Mouse (Mus musculus): Measurements from ENCODE around the gene Tcn2. TPM values are rescaled to one million over a fixed set of nuclear protein-coding genes. Genes with fewer than 3 reads are reported as not detected.

Tcn2 gene
- polyA plus RNA-seq (2017; shearing (Covaris generic)): 28.9 TPM

GRCm38 (mm10) chr11:3931511-3932211 lies at the start of gene Tcn2:
TSS of gene Tcn2 (minus strand) at chr11:3932159.

GRCm38 (mm10) chr11:3976678-3977077 lies 44.7 kb upstream of the Tcn2 start, which contains the start of gene 4930556J24Rik:
TSS of gene 4930556J24Rik (minus strand) at chr11:3976778.

GRCm38 (mm10) chr11:3963610-3964415 lies 31.9 kb upstream of the Tcn2 start, which contains the start of gene Pes1:
TSS of gene Pes1 (plus strand) at chr11:3963975.

GRCm38 (mm10) chr11:3914109-3914840 lies 17.7 kb downstream of the Tcn2 start, which contains the start of gene Slc35e4:
TSS of gene Slc35e4 (minus strand) at chr11:3914664.

GRCm38 (mm10) chr11:3894406-3895281 lies 37.3 kb downstream of the Tcn2 start, which contains the start of the genes 4921536K21Rik and Dusp18:
TSS of gene 4921536K21Rik (minus strand) at chr11:3895098.
TSS of gene Dusp18 (plus strand) at chr11:3895240.

Other genes with a start within 250 kb of the Tcn2 start
- 0.10 TPM for gene Osbp2, start 68.3 kb downstream of the Tcn2 start, polyA plus RNA-seq (2017; shearing (Covaris generic))
- not detected for gene 4921536K21Rik, start 37.1 kb downstream of the Tcn2 start, polyA plus RNA-seq (2017; shearing (Covaris generic))
- 0.22 TPM for gene Dusp18, start 36.9 kb downstream of the Tcn2 start, polyA plus RNA-seq (2017; shearing (Covaris generic))
- 1.7 TPM for gene Slc35e4, start 17.5 kb downstream of the Tcn2 start, polyA plus RNA-seq (2017; shearing (Covaris generic))
- 90.5 TPM for gene Pes1, start 31.8 kb upstream of the Tcn2 start, polyA plus RNA-seq (2017; shearing (Covaris generic))
- not detected for gene 4930556J24Rik, start 44.6 kb upstream of the Tcn2 start, polyA plus RNA-seq (2017; shearing (Covaris generic))
- 0.18 TPM for gene Gal3st1, start 51.5 kb upstream of the Tcn2 start, polyA plus RNA-seq (2017; shearing (Covaris generic))
- gene Sec14l4, start 99.3 kb upstream of the Tcn2 start, polyA plus RNA-seq (2017; shearing (Covaris generic)): not detected
- not detected for gene Sec14l3, start 132.7 kb upstream of the Tcn2 start, polyA plus RNA-seq (2017; shearing (Covaris generic))
- 1.7 TPM for gene Mtfp1, start 163.3 kb upstream of the Tcn2 start, polyA plus RNA-seq (2017; shearing (Covaris generic))
- 1.4 TPM for gene Sec14l2, start 191.3 kb upstream of the Tcn2 start, polyA plus RNA-seq (2017; shearing (Covaris generic))
- gene Rnf215, start 203.0 kb upstream of the Tcn2 start, polyA plus RNA-seq (2017; shearing (Covaris generic)): 56.0 TPM
- 3.8 TPM for gene Ccdc157, start 228.1 kb upstream of the Tcn2 start, polyA plus RNA-seq (2017; shearing (Covaris generic))
- gene Sf3a1, start 228.2 kb upstream of the Tcn2 start, polyA plus RNA-seq (2017; shearing (Covaris generic)): 74.4 TPM